Mouse (Mus musculus) embryonic facial prominence, embryonic 13.5 days (tissue): ENCODE data around the gene Sema3g. TPM values are rescaled to one million over a fixed set of nuclear protein-coding genes. Genes with fewer than 3 reads are reported as not detected.

Experiments
- ATAC-seq: fragments of 200-750 bp; cut with Nextera tagmentation; 2 replicates; pipeline ENCODE4 v1.8.0; 2017; ENCODE audit warnings: low read depth; ENCODE audit not compliant: insufficient number of reproducible peaks, insufficient read depth, low FRiP score, low TSS enrichment
- H3K27ac ChIP-seq: fragments of 300-500 bp; sonication (generic); 2 replicates; pipeline ENCODE4 v1.5.1; 2015; ENCODE audit warnings: moderate library complexity, mild to moderate bottlenecking, inconsistent platforms
- H3K27me3 ChIP-seq: fragments of 300-500 bp; sonication (generic); 2 replicates; pipeline ENCODE4 v1.6.1; 2015; ENCODE audit warnings: mild to moderate bottlenecking, inconsistent platforms
- H3K36me3 ChIP-seq: fragments of 300-500 bp; sonication (generic); 2 replicates; pipeline ENCODE4 v1.6.1; 2015; ENCODE audit warnings: mild to moderate bottlenecking, inconsistent platforms
- H3K4me1 ChIP-seq: fragments of 300-500 bp; sonication (generic); 2 replicates; pipeline ENCODE4 v1.6.1; 2015; ENCODE audit warnings: inconsistent platforms
- H3K4me2 ChIP-seq: fragments of 300-500 bp; sonication (generic); 2 replicates; pipeline ENCODE4 v1.6.1; 2015; ENCODE audit warnings: moderate library complexity, mild to moderate bottlenecking, inconsistent platforms
- H3K4me3 ChIP-seq: fragments of 300-500 bp; sonication (generic); 2 replicates; pipeline ENCODE4 v1.5.1; 2015; ENCODE audit warnings: mild to moderate bottlenecking, inconsistent platforms
- H3K9ac ChIP-seq: fragments of 300-500 bp; sonication (generic); 2 replicates; pipeline ENCODE4 v1.6.1; 2015; ENCODE audit warnings: mild to moderate bottlenecking, inconsistent platforms
- H3K9me3 ChIP-seq: fragments of 300-500 bp; sonication (generic); 2 replicates; pipeline ENCODE4 v1.6.1; 2016; ENCODE audit warnings: inconsistent platforms
- WGBS: fragments of 180-500 bp; shearing (Covaris S2); methylation state at CpG from one replicate; pipeline ENCODE4 v1.1.7; 2015; ENCODE audit warnings: mixed read lengths; 5-methylcytosine and 5-hydroxymethylcytosine counted together
- polyA plus RNA-seq: library from polyadenylated mRNA; unstranded; fragments of >200 nt; fragmentation: Nextera tagmentation; extraction: Ambion mirVana; gene quantifications from 2 replicates; pipeline ENCODE4 v1.2.1, GENCODE M21; 2015

Gene Sema3g
- polyA plus RNA-seq, 1 experiment from 2014 or later, result 1.3 TPM

DNA sequence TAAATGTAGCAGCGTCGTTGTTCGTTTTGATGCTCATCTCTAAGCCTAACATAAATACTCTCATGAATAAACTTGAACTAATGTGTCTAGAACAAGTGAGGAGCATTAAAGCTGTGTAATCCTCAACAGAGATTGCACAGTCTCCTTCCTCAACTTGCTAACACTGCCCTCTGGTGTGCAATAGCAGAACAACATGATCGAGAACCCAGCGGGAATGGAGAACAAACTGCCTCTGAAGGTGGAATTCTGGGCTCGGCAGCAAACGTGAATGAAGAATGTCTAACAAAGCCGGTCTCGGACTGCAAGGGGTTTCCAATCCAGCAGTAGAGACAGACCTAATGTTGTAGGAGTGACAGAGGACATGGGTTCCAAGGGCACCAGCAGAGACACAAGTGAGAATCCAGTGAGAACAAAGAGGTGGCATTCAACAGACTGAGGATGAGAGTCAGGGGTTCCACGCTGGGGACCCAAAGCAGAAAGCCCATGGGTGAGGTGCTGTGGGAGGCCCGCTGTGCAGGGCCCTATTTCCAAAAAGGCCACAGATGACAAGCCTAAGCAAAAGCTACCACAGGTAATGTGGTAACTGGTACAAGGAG, 16.4 kb downstream of the Sema3g start:
- no peak; the same call in 1 of the 2 replicates for ATAC-seq
- Histone ChIP-seq H3K27ac (no peak overlapping the region), H3K9ac (no peak overlapping the region), H3K9me3 (no peaks in the 10 kb centered on the region), H3K27me3 (no peaks in the 10 kb centered on the region), H3K4me1 (peaks cover 7% of the 10 kb centered on the region; the same call in 1 of the 2 replicates), H3K36me3 (no peaks in the 10 kb centered on the region), H3K4me3 (no peak overlapping the region), H3K4me2 (no peak overlapping the region; the same call in 1 of the 2 replicates)
- WGBS, result 14% methylated on average over 11 of the region's 11 CpGs

GRCm38 (mm10) chr14:31237101-31237882, 19.6 kb downstream of the Sema3g start:
- Histone ChIP-seq H3K4me1 (peaks cover 2% of the 10 kb centered on the region; the same call in 1 of the 2 replicates), H3K27ac (0 out of 2 replicates have a peak overlapping the region, but pooled peaks have one; percentile 39), H3K9me3 (no peaks in the 10 kb centered on the region), H3K4me2 (no peak overlapping the region), H3K27me3 (no peaks in the 10 kb centered on the region), H3K36me3 (no peaks in the 10 kb centered on the region), H3K9ac (no peak overlapping the region), H3K4me3 (no peak overlapping the region)
- ATAC-seq, result no peak
- WGBS, result 78% methylated on average over 7 of the region's 7 CpGs

DNA sequence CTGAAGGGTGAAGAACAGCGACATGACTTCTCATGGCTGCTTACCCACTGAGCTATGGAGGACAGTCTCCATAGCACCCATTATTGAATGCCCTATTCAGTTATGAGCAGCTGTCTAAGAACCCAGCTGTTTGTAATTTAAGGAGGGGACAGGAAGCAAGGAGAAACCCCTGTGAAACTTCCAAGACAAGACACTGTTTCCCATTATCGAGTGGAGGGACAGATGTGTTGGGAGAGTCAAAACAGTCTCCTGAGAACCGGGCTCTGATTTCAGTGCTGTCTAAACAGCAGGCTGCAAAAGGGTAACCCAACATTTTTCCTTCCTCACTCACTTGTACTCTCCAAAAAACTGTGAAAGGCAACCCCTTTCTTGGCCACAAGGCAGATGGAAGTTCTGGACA, 22.9 kb downstream of the Sema3g start:
- WGBS, result 35% methylated on average over 3 of the region's 3 CpGs
- H3K27ac ChIP-seq, result no peak overlapping the region
- no peak overlapping the region for H3K4me3 ChIP-seq
- no peaks in the 10 kb centered on the region for H3K9me3 ChIP-seq
- H3K36me3 ChIP-seq, result no peaks in the 10 kb centered on the region
- no peaks in the 10 kb centered on the region for H3K27me3 ChIP-seq
- no peak for ATAC-seq
- no peaks in the 10 kb centered on the region; the same call in 1 of the 2 replicates for H3K4me1 ChIP-seq
- H3K4me2 ChIP-seq, result no peak overlapping the region
- no peak overlapping the region for H3K9ac ChIP-seq

DNA sequence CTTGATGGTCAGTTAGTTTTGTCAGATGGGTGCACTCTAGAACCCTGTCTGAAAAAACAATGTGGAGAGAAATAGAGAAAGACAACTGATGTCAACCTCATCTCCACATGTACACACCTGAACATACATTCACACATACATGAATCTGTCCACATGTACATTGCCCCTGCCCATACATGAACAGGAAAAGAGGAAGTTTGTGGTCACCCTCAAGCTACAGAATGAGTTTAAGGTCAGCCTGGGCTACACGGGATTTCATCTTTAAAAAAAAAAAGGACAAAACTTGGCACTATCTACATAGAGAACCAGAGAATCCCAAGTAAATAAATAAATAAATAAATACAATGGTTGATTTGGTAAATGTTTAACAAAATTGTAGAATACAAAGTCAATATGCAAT, 27.1 kb downstream of the Sema3g start:
- Histone ChIP-seq H3K27ac (no peak overlapping the region), H3K9me3 (no peaks in the 10 kb centered on the region), H3K4me3 (no peak overlapping the region), H3K9ac (no peak overlapping the region), H3K36me3 (no peaks in the 10 kb centered on the region), H3K27me3 (no peaks in the 10 kb centered on the region), H3K4me1 (no peaks in the 10 kb centered on the region; the same call in 1 of the 2 replicates), H3K4me2 (no peak overlapping the region)
- no peak for ATAC-seq
- WGBS, result 73% methylated on average over 1 of the region's 1 CpGs

GRCm38 (mm10) chr14:31245946-31246345, 28.3 kb downstream of the Sema3g start:
- Histone ChIP-seq H3K4me3 (no peak overlapping the region), H3K4me2 (no peak overlapping the region), H3K27ac (no peak overlapping the region), H3K27me3 (no peaks in the 10 kb centered on the region), H3K36me3 (no peaks in the 10 kb centered on the region), H3K9ac (no peak overlapping the region), H3K4me1 (peaks cover 7% of the 10 kb centered on the region), H3K9me3 (no peaks in the 10 kb centered on the region)
- WGBS, result 78% methylated on average over 1 of the region's 1 CpGs
- no peak for ATAC-seq

GRCm38 (mm10) chr14:31248396-31248795, 30.7 kb downstream of the Sema3g start:
- 91% methylated on average over 6 of the region's 6 CpGs for WGBS
- Histone ChIP-seq H3K9ac (no peak overlapping the region), H3K4me1 (peaks cover 16% of the 10 kb centered on the region), H3K4me2 (no peak overlapping the region), H3K4me3 (no peak overlapping the region), H3K9me3 (no peaks in the 10 kb centered on the region), H3K27ac (no peak overlapping the region), H3K36me3 (peaks cover 6% of the 10 kb centered on the region; the same call in 1 of the 2 replicates), H3K27me3 (no peaks in the 10 kb centered on the region)
- ATAC-seq, result no peak

GRCm38 (mm10) chr14:31250222-31251083, 32.8 kb downstream of the Sema3g start:
- Histone ChIP-seq H3K27ac (peak overlapping the region; percentile 95), H3K4me3 (peak overlapping the region; percentile 97), H3K27me3 (no peaks in the 10 kb centered on the region), H3K4me2 (peak overlapping the region; percentile 83), H3K36me3 (peaks cover 27% of the 10 kb centered on the region), H3K9ac (peak overlapping the region; percentile 97), H3K9me3 (no peaks in the 10 kb centered on the region), H3K4me1 (peaks cover 16% of the 10 kb centered on the region)
- WGBS, result 20% methylated on average over 38 of the region's 38 CpGs
- no peak; the same call in 1 of the 2 replicates for ATAC-seq

DNA sequence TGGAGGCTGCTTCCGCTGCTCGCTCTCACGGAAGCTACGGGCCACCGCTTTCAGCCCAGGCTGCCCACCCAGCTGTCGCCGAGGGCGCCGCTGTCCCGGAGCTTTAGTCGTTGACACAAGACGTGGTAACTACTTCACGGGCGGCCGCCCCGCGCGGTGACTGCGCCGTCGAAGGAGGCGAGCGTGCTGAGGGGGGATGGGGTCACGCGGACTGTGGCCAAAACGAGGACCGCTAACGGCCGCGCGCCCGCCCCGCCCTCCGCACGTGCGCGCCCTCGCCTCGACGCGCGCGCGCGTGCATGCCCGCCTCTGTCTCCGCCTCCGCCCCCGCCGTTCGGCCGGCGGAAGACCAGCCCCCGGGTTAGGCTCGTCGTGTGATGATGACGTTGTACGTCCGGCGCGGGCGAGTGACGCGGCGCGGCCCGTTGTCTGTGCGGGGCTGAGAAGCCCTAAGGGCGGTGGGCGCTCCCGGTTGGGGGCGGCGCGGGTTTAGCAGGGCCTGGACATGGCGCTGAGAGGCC, 33.5 kb downstream of the Sema3g start, which contains the start of the genes Phf7 and Bap1:
Gene Phf7 (minus strand): TSS at position 234 of the 521 bp plus-strand sequence.
Gene Bap1 (plus strand): TSS at position 367 of the 521 bp plus-strand sequence.
- peaks cover 34% of the 10 kb centered on the region for H3K36me3 ChIP-seq
- WGBS, result under 1% methylated on average over 75 of the region's 75 CpGs
- peak; percentile 90 for ATAC-seq

DNA sequence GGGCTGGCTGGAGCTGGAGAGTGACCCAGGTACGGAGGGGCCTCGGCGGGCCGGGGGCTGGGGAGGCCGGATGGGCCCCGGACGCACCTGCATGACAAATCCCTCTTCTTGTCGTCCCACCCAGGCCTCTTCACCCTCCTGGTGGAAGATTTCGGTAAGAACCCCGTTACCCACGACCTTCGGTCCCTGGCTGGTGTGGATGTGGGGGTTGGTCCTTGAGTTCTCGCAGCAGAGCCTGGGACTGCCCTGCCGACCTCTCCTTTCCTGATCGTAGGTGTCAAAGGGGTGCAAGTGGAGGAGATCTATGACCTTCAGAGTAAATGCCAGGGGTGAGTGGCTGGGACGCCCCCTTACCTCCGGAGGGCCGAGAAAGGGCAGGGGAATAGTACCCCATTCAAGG, 34.0 kb downstream of the Sema3g start:
- peak overlapping the region; percentile 83 for H3K4me2 ChIP-seq
- H3K4me1 ChIP-seq, result peaks cover 16% of the 10 kb centered on the region
- WGBS, result under 1% methylated on average over 18 of the region's 18 CpGs
- H3K9me3 ChIP-seq, result no peaks in the 10 kb centered on the region
- ATAC-seq, result no peak
- H3K27ac ChIP-seq, result peak overlapping the region; percentile 76
- peak overlapping the region; percentile 97 for H3K4me3 ChIP-seq
- no peaks in the 10 kb centered on the region for H3K27me3 ChIP-seq
- H3K36me3 ChIP-seq, result peaks cover 38% of the 10 kb centered on the region
- H3K9ac ChIP-seq, result peak overlapping the region; percentile 97

More for the DNA sequence above, 33.5 kb downstream of the Sema3g start, which contains the start of the genes Phf7 and Bap1:
- Histone ChIP-seq H3K4me3 (peak within 1 kb of the TSS; percentile 97), H3K27ac (peak within 1 kb of the TSS; percentile 95), H3K27me3 (no peaks in the 10 kb centered on the region), H3K4me1 (peaks cover 16% of the 10 kb centered on the region), H3K4me2 (peak within 1 kb of the TSS; percentile 83), H3K9ac (peak within 1 kb of the TSS; percentile 97), H3K9me3 (no peaks in the 10 kb centered on the region)

GRCm38 (mm10) chr14:31252091-31252490, 34.4 kb downstream of the Sema3g start:
- H3K4me1 ChIP-seq, result peaks cover 16% of the 10 kb centered on the region
- peaks cover 43% of the 10 kb centered on the region for H3K36me3 ChIP-seq
- no peak for ATAC-seq
- H3K27me3 ChIP-seq, result no peaks in the 10 kb centered on the region
- H3K9ac ChIP-seq, result peak overlapping the region; percentile 97
- 0 out of 2 replicates have a peak overlapping the region, but pooled peaks have one; percentile 76 for H3K27ac ChIP-seq
- peak overlapping the region; percentile 97 for H3K4me3 ChIP-seq
- peak overlapping the region; percentile 83 for H3K4me2 ChIP-seq
- H3K9me3 ChIP-seq, result no peaks in the 10 kb centered on the region
- WGBS, result 88% methylated on average over 5 of the region's 5 CpGs
